Mouse (Mus musculus) heart, postnatal 0 days (tissue): ENCODE results near the gene Mylk.
"Not testable (repeated sequence)": the region's sequence is repeated elsewhere in the genome, so short reads cannot be mapped to it uniquely, and the experiment has no call there.

Source experiments
- CTCF ChIP-seq: IDR thresholded peaks from 2 replicates; pipeline ENCODE4 v1.5.1; 2016; ENCODE audit warnings: antibody characterized with exemption, control low read depth, low read depth
- EP300 ChIP-seq: IDR thresholded peaks from 2 replicates; pipeline ENCODE4 v1.6.1; 2016; ENCODE audit warnings: antibody characterized with exemption, low read depth

DNA sequence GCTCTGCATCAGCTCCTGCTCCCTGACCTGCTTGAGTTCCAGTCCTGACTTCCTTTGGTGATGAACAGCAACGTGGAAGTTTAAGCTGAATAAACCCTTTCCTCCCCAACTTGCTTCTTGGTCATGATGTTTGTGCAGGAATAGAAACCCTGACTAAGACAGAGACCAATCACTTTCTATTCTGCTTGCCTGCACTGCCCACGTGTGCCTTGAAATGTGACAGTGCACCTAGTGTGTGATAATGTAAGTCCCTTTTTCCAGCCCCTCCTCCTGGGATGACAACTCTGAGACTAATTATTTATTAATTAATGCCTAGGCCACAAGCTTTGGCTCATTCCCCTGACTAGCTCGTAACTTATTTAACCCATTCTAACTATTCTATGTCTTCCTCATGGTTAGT, 46.3 kb upstream of the Mylk start:
- not testable (repeated sequence) for TF ChIP-seq CTCF, EP300
